In genomic region chr4:142723554-142723907, GRCm38 (mm10) we compare ENCODE assay signal across 19 mouse cellular contexts.
"Had no signal": no experiment of that assay in that cellular context is flagged by ENCODE, and none has a peak within 500 bp of the region (broad histone marks: within the 10 kb centered on the region; RNA-seq: fewer than 3 reads in every experiment).

No protein-coding gene starts in this region.

- H3K36me3 ChIP-seq: midbrain, embryonic 10.5 days; midbrain, embryonic 12.5 days; neural tube, embryonic 13.5 days; neural tube, embryonic 15.5 days had no signal

- H3K9ac ChIP-seq: lung, embryonic 14.5 days; midbrain, embryonic 12.5 days; neural tube, embryonic 13.5 days; neural tube, embryonic 15.5 days had no signal

- H3K9me3 ChIP-seq: midbrain, embryonic 10.5 days; midbrain, embryonic 12.5 days; neural tube, embryonic 13.5 days; neural tube, embryonic 15.5 days had no signal

- H3K4me1 ChIP-seq: midbrain, embryonic 12.5 days; neural tube, embryonic 13.5 days; neural tube, embryonic 15.5 days had no signal

- DNase-seq: lung, adult 18-20 months; lung, postnatal 10 days; lung, postnatal 4 days; midbrain, embryonic 14.5 days; retina, postnatal 1 day; right cerebral cortex, adult 18-20 months; right cerebral cortex, postnatal 25 days; right cerebral cortex, postnatal 4 days; spleen, adult 18-20 months; thymus, adult 18-20 months; thymus, postnatal 14 days; thymus, postnatal 36 days had no signal

- ATAC-seq: midbrain, embryonic 16.5 days had no signal

- H3K4me3 ChIP-seq: midbrain, embryonic 10.5 days; midbrain, embryonic 12.5 days; myocyte; neural tube, embryonic 13.5 days; neural tube, embryonic 15.5 days had no signal

- H3K27ac ChIP-seq: midbrain, embryonic 10.5 days; midbrain, embryonic 12.5 days; neural tube, embryonic 13.5 days; neural tube, embryonic 15.5 days had no signal

- H3K4me2 ChIP-seq: lung, embryonic 14.5 days; midbrain, embryonic 12.5 days; neural tube, embryonic 13.5 days; neural tube, embryonic 15.5 days had no signal

- H3K27me3 ChIP-seq: midbrain, embryonic 12.5 days; neural tube, embryonic 13.5 days; neural tube, embryonic 15.5 days had no signal
